Mouse (Mus musculus) activated CD4-positive, CD25-positive, alpha-beta regulatory T cell (primary cell): Measurements from ENCODE around the gene Bcl6b. TPM values are rescaled to one million over a fixed set of nuclear protein-coding genes. Genes with fewer than 3 reads are reported as not detected.

Source experiments
- polyA plus RNA-seq, 2 experiments: library from polyadenylated mRNA; unstranded; fragments of 100-300 nt; shearing (Covaris generic); gene quantifications; one replicate each; pipeline ENCODE4 v1.2.1; 2017

The Bcl6b gene
- polyA plus RNA-seq = not detected

DNA sequence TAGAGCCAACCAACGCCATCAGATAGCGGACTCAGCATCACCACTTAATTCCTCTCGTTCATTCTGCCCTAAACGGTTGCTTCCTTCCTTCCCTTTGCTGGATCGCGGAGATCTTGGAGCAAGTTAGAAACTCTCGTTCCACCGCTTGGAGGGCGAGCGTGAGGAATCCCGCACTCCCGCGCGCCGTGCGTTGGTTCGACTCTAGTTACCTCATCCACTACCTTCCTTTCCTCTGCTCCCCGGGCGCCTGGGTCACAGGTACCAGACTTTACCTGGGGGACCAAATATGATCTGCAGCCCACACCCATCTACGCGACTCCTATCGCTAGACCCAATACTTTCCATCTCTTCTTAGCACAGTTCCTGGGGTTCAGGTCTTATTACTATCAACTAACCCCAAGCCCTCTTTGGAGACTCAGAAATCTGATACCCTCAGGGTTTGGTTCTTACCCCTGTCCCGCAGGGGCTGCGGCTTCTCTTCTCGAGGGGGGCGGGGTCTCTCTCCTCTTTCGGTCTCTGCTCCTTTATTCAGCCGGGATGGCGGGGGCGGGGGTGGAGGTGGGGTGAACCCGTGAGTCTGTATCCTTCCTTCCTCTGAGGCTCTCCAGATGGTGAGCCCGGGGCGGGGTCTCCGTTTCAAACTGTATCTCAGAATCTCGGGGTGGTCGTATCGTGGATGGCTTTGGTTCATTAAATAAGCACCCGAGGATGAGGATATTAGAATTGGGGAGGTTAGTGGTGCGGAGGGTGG, at the start of gene Bcl6b:
TSS of gene Bcl6b (minus strand) at position 539 of the 751 bp plus-strand sequence.

DNA sequence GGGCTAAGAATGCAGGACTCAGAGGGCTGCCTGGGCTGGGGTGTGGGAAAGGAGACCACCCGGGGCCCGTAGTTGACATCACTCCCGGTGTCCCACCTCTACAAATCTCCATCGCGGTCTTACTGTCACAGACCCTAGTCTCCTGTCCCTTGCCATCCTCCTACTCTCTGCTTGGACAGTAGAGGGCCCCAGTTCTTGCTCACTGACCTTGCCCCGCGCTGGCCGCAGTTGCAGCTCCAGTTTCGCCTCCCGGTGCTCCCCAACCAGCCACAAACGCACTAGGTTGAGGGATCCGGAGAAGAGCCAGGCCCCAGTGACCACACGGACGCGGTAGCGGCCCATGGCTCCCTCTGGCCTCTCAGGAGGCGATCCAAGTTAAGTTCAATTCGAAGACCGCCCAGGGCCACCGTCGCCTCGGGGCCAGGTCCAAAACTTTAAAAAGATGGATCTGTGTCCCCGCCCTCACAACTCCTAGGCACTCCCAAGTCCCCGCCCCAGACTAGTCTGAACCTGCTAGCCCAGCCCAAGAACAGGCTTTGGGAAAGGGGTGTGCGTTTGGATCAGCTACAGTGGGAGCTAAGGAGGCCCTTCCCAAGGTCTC, 25.4 kb upstream of the Bcl6b start, which contains the start of gene Alox12:
TSS of gene Alox12 (minus strand) at position 423 of the 601 bp plus-strand sequence.

DNA sequence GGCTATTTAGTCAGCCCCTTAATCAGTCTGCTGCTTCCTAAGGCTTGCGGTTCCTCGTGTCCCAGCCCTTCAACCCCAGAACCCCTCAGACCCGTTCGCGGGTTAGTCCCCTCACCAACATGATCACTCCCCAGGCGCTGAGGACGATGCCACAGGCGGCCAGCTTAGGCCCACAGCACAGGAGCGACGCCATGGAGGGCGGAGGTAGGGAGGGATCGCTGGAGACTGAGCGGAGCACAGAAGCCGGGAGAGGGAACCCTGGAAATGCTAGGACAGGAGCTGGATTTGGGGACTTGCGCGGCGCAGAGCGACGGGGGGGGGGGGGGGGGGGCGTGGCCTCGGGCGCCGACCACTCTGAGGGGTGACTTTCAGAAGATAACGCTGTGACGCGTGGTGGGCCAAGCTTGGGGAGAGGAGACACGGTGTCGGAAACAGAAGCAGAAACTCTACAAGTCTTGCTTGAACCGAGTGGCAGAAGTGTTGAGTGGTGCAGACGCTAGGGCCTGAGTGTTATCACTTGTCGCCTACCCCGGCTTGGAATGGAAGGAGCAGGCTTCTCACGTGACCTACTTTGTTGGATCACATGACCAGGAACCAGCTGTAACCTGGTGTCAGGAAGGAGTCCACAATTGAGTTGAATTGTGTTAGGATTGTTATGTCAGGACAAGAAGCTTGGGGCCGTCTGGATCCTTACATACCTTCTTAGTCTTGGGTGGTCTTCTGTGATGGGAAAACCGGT, 10.1 kb upstream of the Bcl6b start, which contains the start of the genes Gm21988 and Rnasek:
TSS of gene Gm21988 (minus strand) at position 290 of the 739 bp plus-strand sequence.
TSS of gene Rnasek (minus strand) at position 302 of the 739 bp plus-strand sequence.

DNA sequence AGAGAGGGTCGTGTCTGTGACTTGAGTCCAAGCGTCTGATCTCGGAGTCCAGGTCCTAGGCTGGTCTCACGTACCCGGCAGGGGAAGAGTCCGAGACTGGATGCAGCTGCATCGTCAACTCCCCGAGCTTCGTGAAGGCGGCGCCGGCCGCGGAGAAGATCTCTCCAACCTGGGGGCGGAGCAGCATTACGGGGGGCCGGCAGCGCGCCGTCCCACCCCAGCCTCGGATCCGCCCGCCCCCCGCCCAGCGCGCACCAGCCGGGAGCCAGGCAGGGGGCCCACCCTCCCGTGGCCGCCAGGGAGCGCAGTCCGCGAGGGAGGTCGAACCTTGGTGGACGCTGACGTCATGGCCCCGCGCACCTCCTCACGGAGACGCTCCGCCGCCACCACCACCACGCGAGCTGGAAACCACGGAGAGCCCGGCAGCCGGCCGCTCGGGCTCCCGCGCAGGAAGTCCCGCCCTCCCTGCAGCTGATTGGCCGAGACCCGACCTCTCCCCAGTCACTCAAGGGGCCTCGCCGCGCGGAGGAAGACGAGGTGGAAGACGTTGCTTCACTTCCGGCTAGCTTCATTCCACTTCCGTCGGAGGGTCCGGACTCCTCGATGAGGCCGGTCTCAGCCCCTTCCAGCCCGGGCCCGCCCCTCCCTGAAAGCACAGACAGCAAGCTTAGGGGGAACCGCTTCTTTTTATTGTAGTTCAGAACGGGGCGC, 8.0 kb upstream of the Bcl6b start, which contains the start of gene 0610010K14Rik:
TSS of gene 0610010K14Rik (minus strand) at position 458 of the 711 bp plus-strand sequence.

DNA sequence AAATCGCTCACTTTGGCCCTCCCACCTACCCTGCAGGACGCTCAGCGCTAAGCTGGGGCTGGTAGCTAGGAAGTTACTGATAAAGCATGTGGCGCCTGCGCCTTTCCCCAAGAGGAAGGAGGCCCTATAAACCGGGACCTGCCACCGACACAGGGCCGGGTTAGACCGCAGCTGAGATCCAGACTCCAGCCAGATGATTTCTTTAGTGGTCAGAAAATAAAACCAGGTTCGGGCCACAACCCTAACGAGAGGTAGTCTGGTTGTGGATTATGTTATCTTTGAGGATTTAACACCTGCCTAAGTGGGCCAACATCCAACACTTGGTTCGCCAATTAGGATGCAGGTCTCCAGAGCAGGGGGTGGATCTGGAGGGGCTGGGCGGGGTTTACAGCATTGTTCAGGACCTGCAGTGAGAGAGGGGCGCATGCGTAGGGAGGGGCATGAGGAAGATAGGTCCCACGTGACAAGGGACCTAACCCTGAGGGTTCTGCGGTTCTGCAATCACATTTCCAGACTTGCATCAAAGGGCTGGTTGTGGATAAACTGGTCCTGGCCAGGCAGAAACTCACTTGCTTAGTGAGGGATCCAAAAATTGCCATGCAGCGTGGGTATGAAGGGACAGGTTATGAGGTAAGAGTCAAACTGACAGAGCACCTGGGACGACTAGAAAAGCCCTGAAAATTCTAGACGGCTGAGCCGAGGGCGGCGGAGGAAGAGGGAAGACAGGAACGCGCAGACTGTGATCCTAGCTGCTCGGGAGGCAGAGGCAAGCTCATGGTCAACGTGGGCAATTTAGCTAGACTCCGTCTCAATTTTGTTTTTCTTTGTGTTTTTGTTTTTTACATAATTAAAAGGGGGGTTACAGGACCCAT, 8.6 kb downstream of the Bcl6b start, which contains the start of gene Slc16a13:
TSS of gene Slc16a13 (minus strand) at position 334 of the 872 bp plus-strand sequence.

DNA sequence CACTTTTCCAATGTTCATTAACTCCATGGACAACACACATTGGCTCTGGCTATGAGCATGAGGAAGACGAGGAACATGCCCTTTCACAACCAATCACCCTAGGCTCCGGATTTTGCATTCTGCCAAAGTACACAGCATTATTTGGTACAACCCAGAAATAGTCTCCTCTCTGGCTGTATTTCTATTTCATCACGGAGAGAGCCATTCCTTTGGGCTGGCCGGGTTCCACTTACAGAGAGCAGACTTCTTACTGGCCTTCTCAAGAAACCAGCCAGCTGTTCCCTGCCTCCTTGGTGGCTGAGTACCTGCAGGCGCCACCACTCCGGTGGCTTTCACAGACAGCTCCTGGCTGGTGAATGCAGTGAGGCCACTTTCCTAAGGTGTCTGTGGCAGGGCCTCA, 17.2 kb downstream of the Bcl6b start, which contains the start of gene Slc16a11:
TSS of gene Slc16a11 (plus strand) at position 330 of the 400 bp plus-strand sequence.

Other genes with a start within 250 kb of the Bcl6b start
- 100 to 1,000 TPM in 1 of 2 experiments, 10 to 100 TPM in 1; 88.2 to 126 TPM for gene Ctdnep1, start 248.6 kb downstream of the Bcl6b start, polyA plus RNA-seq
- 100 to 1,000 TPM in 1 of 2 experiments, 10 to 100 TPM in 1; 57.5 to 119 TPM for gene Elp5, start 247.3 kb downstream of the Bcl6b start, polyA plus RNA-seq
- 100 to 1,000 TPM; 433 to 450 TPM for gene Gabarap, start 238.7 kb downstream of the Bcl6b start, polyA plus RNA-seq
- 10 to 100 TPM; 80.2 to 94.0 TPM for gene Phf23, start 234.0 kb downstream of the Bcl6b start, polyA plus RNA-seq
- 10 to 100 TPM; 14.2 to 22.1 TPM for gene Dvl2, start 229.2 kb downstream of the Bcl6b start, polyA plus RNA-seq
- gene Acadvl, start 214.4 kb downstream of the Bcl6b start, polyA plus RNA-seq = 100 to 1,000 TPM; 104 to 130 TPM
- gene Dlg4, start 212.9 kb downstream of the Bcl6b start, polyA plus RNA-seq = 1 to 10 TPM; 5.6 to 5.7 TPM
- not detected for gene Asgr1, start 175.7 kb downstream of the Bcl6b start, polyA plus RNA-seq
- not detected for gene Asgr2, start 137.2 kb downstream of the Bcl6b start, polyA plus RNA-seq
- under 1 TPM; 0.32 to 0.76 TPM for gene Mgl2, start 99.5 kb downstream of the Bcl6b start, polyA plus RNA-seq
- 1 to 10 TPM in 1 of 2 experiments, not detected in 1; 5.3 TPM for gene Clec10a, start 73.6 kb downstream of the Bcl6b start, polyA plus RNA-seq
- under 1 TPM; 0.21 to 0.60 TPM for gene Slc16a11, start 17.0 kb downstream of the Bcl6b start, polyA plus RNA-seq
- gene Slc16a13, start 8.7 kb downstream of the Bcl6b start, polyA plus RNA-seq = 1 to 10 TPM; 2.8 to 3.6 TPM
- gene 0610010K14Rik, start 8.1 kb upstream of the Bcl6b start, polyA plus RNA-seq = 100 to 1,000 TPM; 171 to 200 TPM
- 1 to 10 TPM; 5.1 to 5.8 TPM for gene Gm21988, start 10.0 kb upstream of the Bcl6b start, polyA plus RNA-seq
- 100 to 1,000 TPM; 279 to 287 TPM for gene Rnasek, start 10.0 kb upstream of the Bcl6b start, polyA plus RNA-seq
- gene Alox12, start 25.6 kb upstream of the Bcl6b start, polyA plus RNA-seq = not detected
- gene Alox12e, start 92.8 kb upstream of the Bcl6b start, polyA plus RNA-seq = under 1 TPM in 1 of 2 experiments, not detected in 1; 0.26 TPM
- 1 to 10 TPM in 1 of 2 experiments, under 1 TPM in 1; 0.67 to 2.4 TPM for gene Alox15, start 122.2 kb upstream of the Bcl6b start, polyA plus RNA-seq
- gene Pelp1, start 180.2 kb upstream of the Bcl6b start, polyA plus RNA-seq = 10 to 100 TPM in 1 of 2 experiments, 1 to 10 TPM in 1; 8.7 to 12.7 TPM
- gene Arrb2, start 202.8 kb upstream of the Bcl6b start, polyA plus RNA-seq = 100 to 1,000 TPM; 315 to 338 TPM
- 10 to 100 TPM; 74.9 to 86.6 TPM for gene Med11, start 222.1 kb upstream of the Bcl6b start, polyA plus RNA-seq
- gene Zmynd15, start 229.6 kb upstream of the Bcl6b start, polyA plus RNA-seq = not detected
- 1 to 10 TPM in 1 of 2 experiments, under 1 TPM in 1; 0.62 to 3.5 TPM for gene Cxcl16, start 230.2 kb upstream of the Bcl6b start, polyA plus RNA-seq